Mouse (Mus musculus) brain, embryonic 14.5 days (tissue): ENCODE measurements at regions not wholly inside any gene's neighbourhood (a gene's known extent, or its start where the extent isn't known, plus 50 kb on each side); places are given as distances from the start of the nearest gene placed in this dataset.

Source experiments
- DNase-seq: peaks from one replicate; pipeline ENCODE4 v3.0.0-alpha.2; 2011; ENCODE audit warnings: low read depth
- CTCF ChIP-seq: fragments of 200-500 bp; IDR thresholded peaks from 2 replicates; pipeline ENCODE4 v1.5.1; 2012; ENCODE audit warnings: inconsistent platforms, mild to moderate bottlenecking, moderate library complexity, borderline replicate concordance; ENCODE audit not compliant: insufficient read depth, insufficient read length; ENCODE audit errors: extremely low read depth
- POLR2A ChIP-seq: fragments of 200-500 bp; IDR thresholded peaks from 2 replicates; pipeline ENCODE4 v1.6.1; 2012; ENCODE audit warnings: mild to moderate bottlenecking, inconsistent platforms, borderline replicate concordance; ENCODE audit not compliant: poor library complexity, insufficient read depth, insufficient read length, severe bottlenecking; ENCODE audit errors: extremely low read depth

- peak; percentile 79 for DNase-seq
- TF ChIP-seq CTCF (peak; percentile 80), POLR2A (no peak)
Measured at GRCm38 (mm10) chr1:95762244-95762643, 94.9 kb upstream of the St8sia4 start.

GRCm38 (mm10) chr1:95754071-95754915 lies 86.9 kb upstream of the St8sia4 start:
- DNase-seq: no peak
- TF ChIP-seq POLR2A (no peak), CTCF (no peak)

- DNase-seq: no peak
- no peak for TF ChIP-seq POLR2A
- no peak for TF ChIP-seq CTCF
Measured at GRCm38 (mm10) chr1:95753517-95753916, 86.1 kb upstream of the St8sia4 start.

GRCm38 (mm10) chr1:95748940-95749339 lies 81.6 kb upstream of the St8sia4 start:
- no peak for DNase-seq
- no peak for TF ChIP-seq POLR2A
- TF ChIP-seq CTCF: no peak

GRCm38 (mm10) chr1:95747287-95747686 lies 79.9 kb upstream of the St8sia4 start:
- DNase-seq: no peak
- TF ChIP-seq POLR2A (no peak), CTCF (no peak)

GRCm38 (mm10) chr1:95744446-95744845 lies 77.1 kb upstream of the St8sia4 start:
- TF ChIP-seq CTCF (no peak), POLR2A (no peak)

GRCm38 (mm10) chr1:95743334-95743733 lies 76.0 kb upstream of the St8sia4 start:
- TF ChIP-seq CTCF (no peak), POLR2A (no peak)
- no peak for DNase-seq

More at GRCm38 (mm10) chr1:95744446-95744845, 77.1 kb upstream of the St8sia4 start:
- DNase-seq: no peak

- no peak for DNase-seq
- TF ChIP-seq POLR2A (no peak), CTCF (no peak)
Measured at GRCm38 (mm10) chr1:95719449-95719848, 52.1 kb upstream of the St8sia4 start.

- DNase-seq: no peak
- TF ChIP-seq CTCF: no peak
- TF ChIP-seq POLR2A: no peak
Measured at GRCm38 (mm10) chr1:95718794-95719193, 51.4 kb upstream of the St8sia4 start.
